Mouse (Mus musculus): Measurements from ENCODE around the gene Pi4kb. TPM values are rescaled to one million over a fixed set of nuclear protein-coding genes. Genes with fewer than 3 reads are reported as not detected.

Gene Pi4kb
- total RNA-seq, 1 experiment from 2014 or later: 40.5 TPM

DNA sequence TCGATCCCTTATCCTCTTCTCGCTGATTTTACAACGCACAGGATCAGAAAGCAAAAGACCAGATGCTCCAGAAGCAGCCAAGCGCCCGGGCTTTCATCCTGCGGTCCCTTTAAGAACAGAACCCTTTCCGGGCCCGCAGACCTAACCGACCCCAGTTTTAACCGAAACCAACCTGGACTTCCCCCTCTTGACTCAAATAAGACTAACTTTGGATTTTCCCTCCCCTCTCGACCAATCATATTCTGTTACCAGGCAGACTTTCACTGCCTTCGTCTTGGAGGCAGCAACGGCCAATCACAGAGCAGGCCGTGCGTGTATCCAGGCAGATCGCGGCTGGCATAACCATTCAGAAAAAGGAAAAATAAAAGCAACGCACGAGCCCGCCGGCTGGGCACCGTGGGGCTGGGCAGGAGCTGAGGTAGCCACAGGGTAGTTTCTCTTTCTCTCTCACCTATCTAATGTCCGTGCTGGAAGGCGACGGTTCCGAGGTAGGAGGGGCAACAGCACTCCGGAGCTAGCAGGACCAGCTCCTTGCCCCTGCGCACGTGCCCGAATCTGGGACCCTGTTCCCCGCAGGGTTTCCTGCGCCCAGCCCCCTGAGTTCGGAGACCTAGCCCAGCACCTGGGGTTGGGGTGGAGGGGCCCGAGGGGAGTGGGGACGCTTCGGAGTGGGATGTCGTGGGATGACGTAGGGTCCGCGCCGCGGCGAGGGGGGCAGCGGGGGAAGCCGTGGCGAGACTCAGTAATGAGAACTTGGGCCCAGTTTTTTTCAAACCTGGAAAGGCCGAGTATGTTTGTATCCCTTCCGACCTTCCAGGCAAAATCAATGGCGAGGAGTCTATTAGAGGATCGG lies 20.5 kb upstream of the Pi4kb start, which contains the start of gene Rfx5:
Gene Rfx5, plus strand, starts transcription at position 312 of the 853 bp plus-strand sequence.
- DNase-seq: peak; percentile 95

DNA sequence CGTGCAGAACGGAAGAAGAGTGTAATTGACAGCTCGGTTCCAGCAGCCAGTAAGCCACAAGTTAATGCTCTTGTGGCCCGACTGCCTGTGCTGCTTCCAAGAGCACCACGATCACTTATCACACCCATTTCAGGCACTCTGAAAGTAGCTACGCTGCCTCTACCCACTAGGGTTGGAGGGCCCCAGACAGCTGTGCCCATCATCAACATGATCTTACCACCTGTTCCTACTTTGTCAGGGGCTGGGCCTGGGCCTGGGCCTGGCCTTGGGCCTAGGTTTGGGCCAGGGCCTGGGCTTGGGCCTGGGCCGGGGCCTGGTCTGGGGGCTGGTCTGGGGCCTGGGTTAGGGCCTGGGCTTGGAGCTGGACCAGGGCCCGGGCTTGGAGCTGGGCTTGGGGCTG lies 16.2 kb upstream of the Pi4kb start:
- no peak for DNase-seq

DNA sequence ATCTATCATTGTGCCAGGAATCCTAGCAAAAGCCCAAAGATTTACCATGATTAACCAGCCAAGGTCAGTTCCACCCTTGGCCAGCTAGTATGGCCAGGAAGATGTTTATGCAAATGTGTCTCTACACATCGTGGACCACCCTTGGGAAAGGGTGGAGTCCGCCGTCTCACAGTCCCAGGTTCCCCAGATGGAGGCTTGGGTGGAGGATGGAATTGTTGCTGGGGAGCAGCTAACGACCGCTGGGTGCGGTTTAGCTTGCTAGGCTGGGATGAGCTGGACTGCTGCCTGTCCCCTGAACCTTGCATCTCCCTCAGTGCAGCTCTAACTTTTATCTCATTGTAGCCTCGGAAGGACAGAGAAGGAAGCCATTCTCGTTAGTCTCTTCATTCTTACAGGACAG lies 14.7 kb upstream of the Pi4kb start:
- no peak for DNase-seq

DNA sequence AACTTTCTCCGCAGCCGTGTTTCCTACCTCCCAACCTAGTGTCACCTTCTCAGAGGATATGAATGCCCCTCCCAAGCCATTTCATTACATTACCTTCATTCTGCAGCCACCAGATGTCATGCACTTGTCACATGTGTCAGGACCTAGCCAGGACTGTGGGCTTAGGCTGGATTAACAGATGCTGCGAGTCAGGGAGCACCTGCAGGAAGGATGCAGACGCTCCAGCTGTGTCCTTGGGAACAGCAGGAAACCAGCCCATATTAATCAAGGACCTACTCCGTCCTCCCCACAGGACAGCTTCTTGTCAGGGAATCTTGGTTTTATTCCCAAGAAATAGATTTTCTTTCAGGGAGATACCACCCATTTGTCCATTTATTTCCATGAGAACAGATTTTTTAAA lies 14.2 kb upstream of the Pi4kb start:
- DNase-seq: no peak

DNA sequence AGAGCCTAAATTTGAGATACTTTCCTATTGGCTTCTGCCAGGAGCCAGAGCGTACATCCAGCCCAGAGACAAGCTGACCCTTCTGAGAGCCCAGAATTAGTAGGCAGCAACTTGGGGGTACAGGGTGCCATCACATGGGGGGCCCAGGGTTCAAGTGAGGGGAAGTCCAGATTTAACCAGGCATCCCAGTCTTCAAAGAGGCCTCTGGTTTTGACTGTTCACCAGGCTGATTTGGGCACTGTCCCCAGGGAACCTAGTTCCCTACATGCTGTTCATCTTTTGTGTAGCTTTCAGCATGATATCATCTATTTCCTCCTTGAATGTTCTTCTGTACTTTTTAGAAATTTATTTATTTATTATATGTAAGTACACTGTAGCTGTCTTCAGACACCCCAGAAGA lies 9.5 kb upstream of the Pi4kb start:
- no peak for DNase-seq

DNA sequence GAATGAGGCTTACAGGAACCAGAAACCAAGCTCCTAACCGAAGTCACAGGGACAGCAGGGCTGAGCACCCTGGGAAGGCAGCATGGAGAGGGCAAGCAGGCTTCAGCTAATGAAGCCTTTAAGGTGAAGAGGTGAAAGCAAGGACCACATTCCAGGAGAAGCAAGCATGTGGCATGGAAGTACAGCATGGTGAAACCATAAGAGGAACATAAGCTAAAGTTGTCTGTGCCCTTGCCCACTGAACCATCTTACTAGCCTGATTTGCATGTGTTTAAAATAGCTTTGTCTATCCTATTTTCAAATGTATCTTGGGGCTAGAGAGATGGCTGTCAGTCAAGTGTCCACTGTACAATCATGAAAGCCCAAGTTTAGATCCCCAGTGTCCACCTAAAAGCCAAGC lies 8.7 kb upstream of the Pi4kb start:
- no peak for DNase-seq

DNA sequence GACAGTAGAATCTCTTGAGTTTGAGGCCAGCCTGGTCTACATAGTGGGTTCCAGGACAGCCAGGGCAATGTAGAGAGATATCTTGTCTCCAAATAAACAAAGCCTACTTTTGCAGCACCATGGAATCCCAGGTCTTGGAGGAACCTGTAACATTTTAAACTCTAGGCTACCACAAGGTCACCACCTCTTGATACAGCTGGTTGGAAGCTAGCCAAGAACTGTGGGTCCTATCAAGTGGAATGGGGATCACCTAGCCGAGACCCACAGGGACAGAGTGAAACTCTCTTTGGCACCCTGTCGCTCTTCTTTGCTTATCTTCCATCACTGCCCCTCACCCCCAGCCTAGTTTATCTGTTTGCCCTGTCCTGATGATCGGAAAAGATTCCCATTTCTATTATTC lies 2.0 kb upstream of the Pi4kb start:
- DNase-seq: no peak

DNA sequence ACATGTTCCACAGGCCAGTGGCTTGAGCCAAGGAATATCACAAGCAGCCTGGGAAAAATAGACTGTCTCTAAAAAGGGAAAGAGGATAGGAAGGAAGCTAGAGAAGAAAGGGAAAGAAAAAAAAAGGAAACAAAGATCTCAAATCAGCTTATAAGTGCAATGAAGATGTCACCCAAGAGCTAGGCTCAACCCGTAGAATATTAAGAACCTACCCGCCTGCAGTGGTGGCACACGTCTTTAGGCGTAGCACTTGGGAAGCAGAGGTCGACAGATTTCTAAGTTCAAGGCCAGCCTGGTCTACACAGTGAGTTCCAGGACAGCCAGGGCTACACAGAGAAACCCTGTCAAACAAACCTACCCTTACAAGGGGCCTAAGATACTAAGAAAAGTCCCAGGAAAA lies 911 bp upstream of the Pi4kb start:
- no peak for DNase-seq

DNA sequence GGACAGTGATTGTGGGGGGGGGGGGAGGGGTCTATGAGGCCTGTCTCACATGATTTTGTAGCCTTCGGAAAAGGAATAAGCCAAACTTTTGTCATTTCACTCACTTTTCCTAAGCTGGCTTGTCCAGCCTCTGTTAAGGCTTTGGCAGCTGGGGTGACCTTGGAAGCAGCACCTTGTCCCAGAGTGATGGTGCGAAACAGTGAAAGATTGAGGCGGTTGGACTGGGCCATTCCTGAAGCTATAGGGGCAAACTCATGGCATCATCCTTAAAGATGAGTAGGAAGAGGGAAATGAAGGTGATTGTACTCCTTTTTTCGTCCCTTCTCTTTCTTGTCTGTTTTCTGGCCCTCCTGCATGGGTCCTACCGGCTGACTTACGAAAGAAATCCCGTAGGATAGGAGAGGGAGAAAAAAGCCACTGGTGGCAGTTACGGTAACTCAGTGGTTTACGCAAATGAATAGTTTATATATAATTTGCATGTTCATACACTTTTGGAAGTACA lies 454 bp upstream of the Pi4kb start:
- peak; percentile 40 for DNase-seq

DNA sequence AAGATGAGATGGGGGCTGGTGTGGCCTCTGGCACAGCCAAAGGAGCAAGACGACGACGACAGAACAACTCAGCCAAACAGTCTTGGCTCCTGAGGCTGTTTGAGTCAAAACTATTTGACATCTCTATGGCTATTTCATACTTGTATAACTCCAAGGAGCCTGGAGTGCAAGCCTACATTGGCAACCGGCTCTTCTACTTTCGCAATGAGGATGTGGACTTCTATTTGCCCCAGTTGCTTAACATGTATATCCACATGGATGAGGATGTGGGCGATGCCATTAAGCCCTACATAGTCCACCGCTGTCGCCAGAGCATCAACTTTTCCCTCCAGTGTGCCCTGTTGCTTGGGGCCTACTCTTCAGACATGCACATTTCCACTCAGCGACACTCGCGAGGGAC lies 9.8 kb downstream of the Pi4kb start:
- DNase-seq: no peak

DNA sequence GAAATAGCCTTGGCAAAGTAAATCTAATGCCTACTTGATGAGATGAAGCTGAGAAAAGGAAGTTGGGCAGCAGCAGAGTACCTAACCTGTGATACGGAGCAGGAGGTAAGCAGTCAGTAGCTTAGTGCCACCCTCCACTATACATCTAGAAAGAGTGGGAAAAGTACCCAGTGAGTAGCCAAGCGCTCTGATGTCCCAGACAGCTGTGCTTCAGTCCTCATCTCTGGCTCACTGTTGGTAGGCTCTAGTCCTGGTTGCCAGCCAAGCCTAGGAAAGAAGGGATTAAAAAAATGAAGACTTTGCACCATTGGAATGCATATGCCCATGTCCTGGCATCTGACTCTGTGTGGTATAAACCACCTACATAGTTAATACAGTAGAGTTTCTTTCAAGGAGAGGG lies 11.0 kb downstream of the Pi4kb start:
- no peak for DNase-seq

DNA sequence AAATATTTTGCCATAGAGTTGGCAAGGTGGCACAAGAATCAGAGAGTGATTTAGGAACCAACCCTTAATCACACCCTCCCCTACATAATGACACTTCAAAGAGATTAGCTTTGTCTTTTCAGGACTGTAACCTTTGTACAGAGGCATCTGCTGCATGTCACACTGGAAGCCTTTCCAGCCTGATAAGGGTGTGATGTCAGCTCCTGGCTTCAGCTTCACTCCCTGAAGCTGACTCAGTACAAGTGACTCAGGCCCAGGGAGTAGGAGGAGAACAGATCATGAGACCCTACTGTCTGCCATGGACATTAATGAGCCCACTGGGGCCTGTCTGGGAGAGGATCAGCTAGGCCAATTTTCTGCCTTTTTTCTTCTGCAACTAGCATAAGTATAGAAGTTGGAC lies 13.0 kb downstream of the Pi4kb start:
- DNase-seq: peak; percentile 82

DNA sequence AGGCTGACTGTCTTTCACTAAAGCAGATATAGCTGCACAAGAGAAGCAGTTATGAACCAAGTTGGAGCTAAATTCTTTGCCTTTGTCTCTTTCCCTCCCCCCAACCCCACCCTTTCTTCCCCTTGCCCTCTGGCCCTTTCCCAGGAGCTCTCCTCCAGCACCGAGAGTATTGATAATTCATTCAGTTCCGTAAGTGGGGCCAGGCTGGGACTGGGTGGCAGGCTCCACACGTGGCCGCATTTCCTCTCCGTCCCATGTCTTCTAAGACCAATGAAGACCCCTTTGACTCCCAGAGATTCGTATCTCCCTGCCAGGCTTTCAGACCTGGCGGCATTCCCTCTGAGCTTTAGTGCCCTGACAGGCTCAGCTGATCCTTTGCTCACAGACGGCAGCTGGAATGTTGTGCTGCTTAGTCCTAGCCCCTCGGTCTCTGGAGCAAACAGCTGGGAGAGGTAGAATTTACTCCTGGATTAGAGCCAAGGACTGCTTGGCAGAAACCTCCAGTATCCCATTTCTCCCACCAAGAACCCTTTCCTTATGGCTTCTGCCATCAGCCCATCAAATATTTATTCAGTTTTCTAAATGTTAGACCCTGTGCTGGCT lies 14.7 kb downstream of the Pi4kb start:
- DNase-seq: no peak

DNA sequence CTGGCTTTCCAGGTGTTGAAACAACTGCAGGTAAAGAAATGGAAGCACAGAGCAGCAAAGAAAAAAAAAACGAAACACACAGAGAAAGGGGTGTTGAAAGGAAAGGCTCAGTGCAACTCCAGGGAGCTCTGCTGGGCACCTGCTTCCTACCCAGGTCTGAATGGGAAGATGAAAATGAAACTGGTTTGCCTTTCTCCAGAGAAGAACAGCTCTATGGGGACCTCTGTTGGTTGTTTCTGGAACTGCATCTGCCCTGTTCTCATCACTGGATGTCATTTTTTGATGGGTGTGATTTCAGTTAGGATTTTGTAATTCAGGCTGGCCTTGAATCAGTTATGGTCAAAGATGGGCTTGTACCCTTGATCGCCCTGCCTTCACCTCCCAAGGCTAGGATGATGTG lies 22.4 kb downstream of the Pi4kb start:
- DNase-seq: peak; percentile 87

DNA sequence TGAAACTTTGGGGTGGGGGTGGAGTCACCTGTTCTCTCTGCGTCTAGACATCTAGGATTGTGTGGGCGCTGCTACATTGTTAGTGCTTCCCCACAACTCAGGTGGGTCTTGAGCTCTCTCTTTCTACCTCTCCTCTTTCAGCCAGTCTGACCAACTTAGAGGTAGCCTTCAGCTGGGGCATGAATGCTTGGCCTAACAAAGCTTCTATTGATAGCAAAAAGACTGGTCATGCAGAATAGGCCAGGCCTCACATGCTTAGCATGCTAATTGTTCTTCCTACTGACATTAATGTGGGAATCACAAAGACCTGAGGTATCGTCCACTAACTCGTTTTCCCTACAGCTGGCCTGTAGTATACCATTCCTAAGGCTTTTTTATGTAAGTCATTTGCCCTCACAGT lies 28.0 kb downstream of the Pi4kb start:
- no peak for DNase-seq

DNA sequence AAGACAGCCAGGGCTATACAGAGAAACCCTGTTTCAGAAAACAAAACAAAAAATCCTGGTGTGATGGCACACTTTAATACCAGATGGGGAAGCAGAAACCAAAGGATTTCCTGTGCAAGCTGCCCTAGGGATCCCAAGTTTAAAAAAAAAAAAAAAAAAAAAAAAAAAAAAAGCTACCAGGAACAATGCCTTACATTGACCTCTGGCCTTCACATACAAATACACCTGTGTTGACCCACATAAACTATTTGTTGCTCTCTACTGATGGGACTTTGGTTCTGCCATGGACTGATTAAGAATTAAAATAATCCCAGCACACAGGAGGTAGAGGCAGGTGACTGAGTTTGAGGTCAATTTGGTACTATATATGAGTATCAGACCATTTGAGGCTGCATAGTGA lies 28.7 kb downstream of the Pi4kb start:
- no peak for DNase-seq

DNA sequence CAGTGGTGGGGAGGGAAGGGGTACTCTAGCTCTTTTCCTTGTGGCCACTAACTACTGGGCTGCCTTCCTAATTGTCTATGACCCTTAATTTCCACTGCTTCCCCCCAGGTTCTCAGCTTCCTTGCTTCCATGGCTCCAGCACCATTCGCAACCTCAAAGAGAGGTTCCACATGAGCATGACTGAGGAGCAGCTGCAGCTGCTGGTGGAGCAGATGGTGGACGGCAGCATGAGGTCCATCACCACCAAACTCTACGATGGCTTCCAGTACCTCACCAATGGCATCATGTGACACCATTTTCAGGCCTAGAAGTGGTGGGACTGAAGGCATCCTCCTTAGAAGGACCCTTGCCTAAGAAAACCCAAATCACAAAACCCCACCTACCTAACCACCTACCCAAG lies 31.1 kb downstream of the Pi4kb start:
- no peak for DNase-seq

DNA sequence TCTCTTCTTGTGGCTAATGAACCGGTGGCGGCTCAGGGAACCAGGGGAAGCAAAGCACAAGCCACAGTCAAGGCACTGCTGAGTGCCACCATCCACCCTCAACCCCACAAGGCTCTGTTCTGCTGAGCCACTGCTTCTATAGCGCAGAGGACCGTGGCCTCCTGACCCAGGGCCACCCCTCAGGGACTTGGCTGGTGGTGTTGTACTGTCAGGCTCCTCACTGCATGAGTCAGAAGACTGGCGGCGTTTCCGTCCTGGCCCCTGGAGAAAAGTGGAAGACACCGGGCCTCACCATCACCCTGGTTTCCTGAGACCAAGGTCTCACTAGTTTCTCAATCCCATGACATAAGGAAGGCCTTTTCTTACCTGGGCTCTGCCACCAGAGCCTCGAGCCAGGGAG lies 33.2 kb downstream of the Pi4kb start:
- DNase-seq: peak; percentile 71

DNA sequence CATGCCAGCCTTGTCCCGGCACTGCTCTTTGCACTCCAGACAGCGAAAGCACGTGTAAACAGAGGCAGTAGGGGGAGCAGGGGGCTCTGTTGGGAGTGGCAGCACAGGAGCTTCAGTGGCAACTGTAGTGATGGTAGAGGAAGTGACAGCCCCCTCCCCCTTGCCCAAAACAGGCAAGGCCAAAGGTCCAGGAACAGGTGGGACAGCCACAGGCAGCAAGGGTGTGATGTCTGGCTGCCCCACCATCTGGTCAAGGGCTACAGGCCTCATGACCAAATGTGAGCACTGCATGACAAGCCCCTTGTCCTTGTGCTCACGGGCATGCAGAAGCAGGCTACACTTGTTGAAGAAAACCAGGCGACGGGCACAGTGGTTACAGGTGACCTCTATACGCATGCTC lies 35.9 kb downstream of the Pi4kb start:
- no peak for DNase-seq

DNA sequence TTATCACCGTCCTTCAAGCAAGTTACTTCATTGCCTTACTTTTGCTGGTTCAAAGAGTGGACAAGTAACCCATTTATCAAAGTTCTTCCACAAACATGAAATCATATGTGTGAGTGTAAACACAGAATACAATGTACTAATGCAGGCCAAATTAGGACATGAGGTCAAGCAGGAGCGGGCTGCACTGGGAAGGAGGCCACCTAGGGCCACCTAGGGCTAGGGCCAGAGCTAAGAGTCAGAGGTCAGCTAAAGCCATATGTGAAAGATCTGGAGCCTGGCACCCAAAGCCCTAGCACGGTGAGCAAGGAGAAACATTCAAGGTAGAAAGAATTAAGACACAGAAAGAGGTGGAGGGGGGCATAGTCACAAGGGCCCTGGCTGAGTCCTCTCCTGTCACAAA lies 38.5 kb downstream of the Pi4kb start:
- no peak for DNase-seq

DNA sequence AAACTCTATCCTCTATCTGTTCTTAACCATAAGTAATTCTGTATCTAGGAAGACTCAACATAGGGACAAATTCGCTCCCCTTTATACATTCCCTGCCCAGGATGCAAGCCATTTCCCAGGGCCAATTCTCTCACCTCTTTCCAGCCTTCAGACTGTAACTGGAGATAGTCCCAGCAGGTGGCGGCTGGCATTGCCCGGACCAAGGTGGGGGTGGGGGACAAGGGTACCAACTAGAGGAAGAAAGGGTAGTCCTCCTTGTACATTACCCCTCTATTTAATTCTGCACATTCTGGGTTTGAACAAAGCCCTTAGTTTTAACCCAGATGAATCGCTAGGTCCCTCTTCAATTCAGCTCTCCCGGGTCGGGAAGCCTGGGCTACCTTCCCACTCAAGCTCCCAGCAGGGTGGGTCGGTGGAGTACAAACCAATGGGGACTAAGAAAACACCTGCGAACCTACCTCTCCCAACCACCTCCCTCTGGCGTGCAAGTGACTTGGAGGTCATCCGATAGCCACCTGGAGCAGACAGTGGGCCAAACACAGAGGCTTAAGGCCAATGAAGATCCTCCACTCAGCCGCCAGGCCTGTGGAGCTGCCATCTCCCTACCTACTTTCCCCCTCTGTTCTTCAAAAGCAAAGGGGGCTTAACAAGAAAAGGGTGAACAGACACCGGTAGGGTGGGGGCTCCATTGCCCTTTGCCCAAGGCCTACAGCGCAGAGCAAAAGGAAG lies 39.3 kb downstream of the Pi4kb start:
- DNase-seq: peak; percentile 40

DNA sequence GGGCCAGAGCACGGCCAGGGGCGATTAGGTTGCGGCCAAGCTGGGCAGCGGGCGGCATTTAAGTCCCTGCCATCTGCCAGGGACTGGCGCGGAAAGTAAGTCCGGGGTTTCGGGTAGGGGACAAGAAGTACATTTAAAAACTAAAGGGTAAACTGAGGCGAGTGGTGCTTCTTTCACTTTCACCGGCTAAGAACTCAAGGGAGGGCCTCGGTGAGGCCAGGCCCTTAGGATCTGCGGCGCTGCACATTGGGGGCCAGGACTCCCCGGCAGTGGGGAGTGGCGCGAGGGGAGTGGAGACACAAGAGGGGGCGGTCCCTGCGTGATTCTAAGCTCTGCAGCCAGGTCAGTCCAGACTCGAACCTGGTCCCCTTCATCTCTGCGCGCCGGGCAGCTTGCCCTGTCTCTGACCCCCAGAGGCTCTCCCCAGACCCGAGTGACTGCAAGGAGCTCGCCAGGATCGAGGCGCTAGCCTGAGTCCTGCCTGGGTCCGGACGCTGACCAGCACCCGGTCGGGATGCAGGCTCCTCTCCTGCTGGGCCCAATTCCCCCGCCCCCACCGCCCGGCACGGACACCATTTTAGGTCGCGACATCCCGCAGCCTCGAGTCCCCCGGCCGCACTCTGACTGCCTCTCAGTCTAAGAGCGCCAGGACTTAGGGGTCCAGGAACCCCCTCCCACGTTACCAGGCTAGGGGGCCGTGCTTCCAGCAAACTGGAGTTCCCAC lies 40.1 kb downstream of the Pi4kb start:
- DNase-seq: peak; percentile 76

All from adrenal gland, postnatal 14 days (tissue).